Mouse (Mus musculus) lung, postnatal 0 days (tissue): ENCODE data around the gene Mob4. TPM values are rescaled to one million over a fixed set of nuclear protein-coding genes. Genes with fewer than 3 reads are reported as not detected.

ENCODE experiments used
- ATAC-seq: fragments of 200-750 bp; cut with Nextera tagmentation; 2 replicates; pipeline ENCODE4 v1.8.0; 2017; ENCODE audit warnings: moderate library complexity
- DNase-seq: peaks from one replicate; pipeline ENCODE4 v3.0.0-alpha.2; 2016; ENCODE audit warnings: low spot score
- H3K27ac ChIP-seq: fragments of 300-500 bp; sonication (generic); 2 replicates; pipeline ENCODE4 v1.5.1; 2014; ENCODE audit warnings: antibody characterized with exemption, mild to moderate bottlenecking, low read length, mixed read lengths
- H3K27me3 ChIP-seq: fragments of 300-500 bp; sonication (generic); replicated peaks from 2 replicates; pipeline ENCODE4 v1.6.1; 2014; ENCODE audit warnings: low read length, mixed read lengths; ENCODE audit not compliant: insufficient read depth
- H3K36me3 ChIP-seq: fragments of 300-500 bp; sonication (generic); 2 replicates; pipeline ENCODE4 v1.6.1; 2014; ENCODE audit warnings: low read length, mixed read lengths; ENCODE audit not compliant: insufficient read depth
- H3K4me1 ChIP-seq: fragments of 300-500 bp; sonication (generic); 2 replicates; pipeline ENCODE4 v1.6.1; 2014; ENCODE audit warnings: antibody characterized with exemption, low read depth, low read length, mixed read lengths; ENCODE audit not compliant: insufficient read depth
- H3K4me2 ChIP-seq: fragments of 300-500 bp; sonication (generic); replicated peaks from 2 replicates; pipeline ENCODE4 v1.6.1; 2014; ENCODE audit warnings: low read depth, mild to moderate bottlenecking, low read length, moderate library complexity, mixed read lengths
- H3K4me3 ChIP-seq: fragments of 300-500 bp; sonication (generic); 2 replicates; pipeline ENCODE4 v1.5.1; 2014; ENCODE audit warnings: low read depth, low read length
- H3K9ac ChIP-seq: fragments of 300-500 bp; sonication (generic); replicated peaks from 2 replicates; pipeline ENCODE4 v1.6.1; 2014; ENCODE audit warnings: low read depth, mild to moderate bottlenecking
- H3K9me3 ChIP-seq: fragments of 300-500 bp; sonication (generic); 2 replicates; pipeline ENCODE4 v1.6.1; 2016; ENCODE audit warnings: low read length, mixed read lengths
- CTCF ChIP-seq: IDR thresholded peaks from 2 replicates; pipeline ENCODE4 v1.5.1; 2016; ENCODE audit warnings: antibody characterized with exemption, mild to moderate bottlenecking
- EP300 ChIP-seq: IDR thresholded peaks from 2 replicates; pipeline ENCODE4 v1.6.1; 2016; ENCODE audit warnings: antibody characterized with exemption, mild to moderate bottlenecking, control low read depth
- WGBS: fragments of 180-500 bp; shearing (Covaris S2); extraction: QIAGEN DNeasy Blood & Tissue Kit; methylation state at CpG from one replicate; pipeline ENCODE4 v1.1.7; 2014; 5-methylcytosine and 5-hydroxymethylcytosine counted together
- polyA plus RNA-seq: library from polyadenylated mRNA; unstranded; fragments of >200 nt; fragmentation: Nextera tagmentation; extraction: Ambion mirVana; gene quantifications from 2 replicates; pipeline ENCODE4 v1.2.1, GENCODE M21; 2015

Gene Mob4
- polyA plus RNA-seq, 1 experiment from 2014 or later: 109 TPM

DNA sequence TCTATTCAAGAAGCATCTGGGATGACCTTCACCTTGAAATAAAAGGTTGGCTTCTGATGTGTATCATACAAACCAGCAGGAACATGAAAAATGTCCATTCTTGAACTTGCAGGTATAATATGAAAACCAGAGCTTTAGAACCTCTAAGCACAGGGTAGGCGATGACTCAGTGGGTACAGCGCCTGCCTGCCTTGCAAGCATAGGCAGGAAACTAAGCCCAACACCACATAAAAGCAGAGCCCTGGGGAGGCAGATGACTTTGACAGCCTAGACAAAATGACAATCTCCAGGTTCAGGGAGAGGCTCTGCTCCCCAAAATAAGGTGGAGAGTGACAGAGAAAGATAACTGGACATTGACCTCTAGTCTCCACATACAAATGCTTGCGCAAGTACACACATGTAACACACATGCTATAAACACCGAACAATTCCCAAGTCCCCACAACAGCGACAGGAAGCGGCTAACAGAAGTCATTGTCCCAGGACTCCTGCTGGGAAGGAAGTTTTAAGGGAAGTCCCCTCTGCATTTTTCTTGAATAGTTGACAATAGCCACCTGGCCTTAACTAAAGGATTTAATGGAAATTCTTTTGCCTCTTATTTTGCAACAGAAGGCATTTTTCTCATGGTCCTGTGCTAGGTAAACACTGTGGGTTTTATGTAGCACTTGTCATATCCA is 65.4 kb downstream of the Mob4 start:
- WGBS: 45% methylated on average over 6 of the region's 6 CpGs
- TF ChIP-seq CTCF: no peak
- TF ChIP-seq EP300: no peak
- no peaks in the 10 kb centered on the region for H3K27me3 ChIP-seq
- H3K4me1 ChIP-seq: peaks cover 3% of the 10 kb centered on the region; the same call in 1 of the 2 replicates
- no peak overlapping the region for H3K4me3 ChIP-seq
- no peak overlapping the region for H3K9ac ChIP-seq
- peak overlapping the region; percentile 27; the same call in 1 of the 2 replicates for H3K27ac ChIP-seq
- no peaks in the 10 kb centered on the region for H3K9me3 ChIP-seq
- no peak overlapping the region for H3K4me2 ChIP-seq
- ATAC-seq (0 out of 2 replicates have a peak, but pooled peaks have one; percentile 18), DNase-seq (peak; percentile 36)
- no peaks in the 10 kb centered on the region for H3K36me3 ChIP-seq

DNA sequence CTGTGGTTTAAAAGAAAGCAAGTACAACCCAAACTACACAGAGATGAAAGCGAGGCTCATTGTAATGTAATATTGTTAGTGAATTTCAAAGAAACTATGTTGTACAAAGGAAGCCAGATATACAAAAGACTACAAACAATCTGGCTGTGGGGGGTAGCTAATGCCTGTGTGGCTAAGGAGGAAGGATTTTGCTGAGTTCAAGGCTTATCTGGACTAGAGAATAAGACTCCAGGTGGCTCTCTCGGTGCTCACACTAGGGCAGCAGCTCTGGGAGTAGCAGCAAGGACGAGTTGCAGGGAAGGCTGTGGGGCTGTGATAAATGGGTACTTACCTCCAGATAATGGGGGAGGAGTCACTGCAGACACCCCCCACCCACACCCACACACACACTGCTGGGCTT is 67.7 kb downstream of the Mob4 start:
- no peak overlapping the region for H3K4me2 ChIP-seq
- no peaks in the 10 kb centered on the region for H3K36me3 ChIP-seq
- H3K27ac ChIP-seq: no peak overlapping the region
- DNase-seq (no peak), ATAC-seq (no peak)
- no peaks in the 10 kb centered on the region for H3K27me3 ChIP-seq
- no peaks in the 10 kb centered on the region for H3K9me3 ChIP-seq
- 42% methylated on average over 3 of the region's 3 CpGs for WGBS
- TF ChIP-seq EP300: no peak
- TF ChIP-seq CTCF: no peak
- no peak overlapping the region for H3K4me3 ChIP-seq
- no peak overlapping the region for H3K9ac ChIP-seq
- no peaks in the 10 kb centered on the region for H3K4me1 ChIP-seq

DNA sequence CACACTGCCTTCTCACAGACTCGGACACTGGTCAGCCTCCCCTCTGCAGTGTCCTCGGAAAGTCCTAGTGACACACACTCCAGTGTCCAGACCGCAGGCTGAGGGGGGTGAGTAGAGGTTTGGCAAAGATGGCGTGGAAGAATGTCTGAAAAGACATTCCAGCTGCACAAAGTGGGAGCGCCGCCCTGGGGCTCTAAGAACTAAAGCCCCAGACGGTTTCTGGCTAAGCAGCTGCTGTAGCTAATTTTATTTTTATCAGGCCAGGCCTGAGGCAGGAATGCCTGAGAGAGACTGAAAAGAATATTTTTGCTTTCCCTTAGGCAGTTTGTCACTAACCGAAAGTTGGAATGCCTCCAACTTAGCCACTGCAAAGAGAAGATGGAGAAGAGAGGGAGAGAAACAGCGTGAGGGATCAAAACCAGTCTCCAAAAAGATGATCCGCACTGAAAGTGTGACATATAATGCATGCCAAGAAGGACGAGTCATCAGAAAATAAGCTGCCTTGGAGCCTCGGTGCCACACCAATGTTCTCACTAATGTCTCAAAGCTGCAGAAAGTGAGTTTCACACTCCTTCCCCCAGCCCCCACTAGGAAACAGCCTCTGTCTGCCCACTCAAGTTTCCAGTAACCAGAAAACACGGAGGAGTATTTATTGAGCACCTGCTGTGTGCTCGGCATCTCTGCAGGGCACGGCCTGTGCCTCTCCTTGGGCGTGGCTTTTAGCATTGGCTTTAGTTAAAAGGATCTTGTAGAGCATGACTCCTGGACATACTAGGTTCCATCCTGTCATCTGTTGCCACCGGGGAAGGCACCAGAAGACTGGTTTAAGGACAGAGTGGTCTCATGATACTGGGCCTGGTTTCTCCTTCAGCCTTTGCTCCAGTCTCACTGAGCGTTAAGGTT is 71.1 kb downstream of the Mob4 start:
- Histone ChIP-seq H3K4me2 (peak overlapping the region; percentile 32; the same call in 1 of the 2 replicates), H3K27me3 (no peaks in the 10 kb centered on the region), H3K4me1 (no peaks in the 10 kb centered on the region), H3K36me3 (no peaks in the 10 kb centered on the region), H3K9ac (no peak overlapping the region), H3K4me3 (peak overlapping the region; percentile 14; the same call in 1 of the 2 replicates), H3K27ac (peak overlapping the region; percentile 68), H3K9me3 (no peaks in the 10 kb centered on the region)
- 0 out of 2 replicates have a peak, but pooled peaks have one; percentile 10 for TF ChIP-seq CTCF
- TF ChIP-seq EP300: peak; percentile 14; the same call in 1 of the 2 replicates
- 51% methylated on average over 18 of the region's 18 CpGs for WGBS
- DNase-seq (peak; percentile 69), ATAC-seq (peak; percentile 88)

Other genes with a start within 250 kb of the Mob4 start
- gene Ankrd44, start 204.8 kb upstream of the Mob4 start, polyA plus RNA-seq: 16.5 and 17.8 TPM in 2 replicates
- 212 and 219 TPM in 2 replicates for gene Sf3b1, start 103.8 kb upstream of the Mob4 start, polyA plus RNA-seq
- gene Coq10b, start 78.5 kb upstream of the Mob4 start, polyA plus RNA-seq: 32.9 and 34.3 TPM in 2 replicates
- 115 and 120 TPM in 2 replicates for gene Hspe1, start 43.1 kb upstream of the Mob4 start, polyA plus RNA-seq
- 80.8 and 95.7 TPM in 2 replicates for gene Hspd1, start 43.0 kb upstream of the Mob4 start, polyA plus RNA-seq
- gene Rftn2, start 95.6 kb downstream of the Mob4 start, polyA plus RNA-seq: 13.6 and 13.9 TPM in 2 replicates
- gene Mars2, start 105.9 kb downstream of the Mob4 start, polyA plus RNA-seq: 1.3 and 1.4 TPM in 2 replicates
- gene Boll, start 232.2 kb downstream of the Mob4 start, polyA plus RNA-seq: 0.36 TPM in 1 of 2 replicates, not detected in the other